Mouse (Mus musculus): ENCODE data around the gene Serpina3b.

DNA sequence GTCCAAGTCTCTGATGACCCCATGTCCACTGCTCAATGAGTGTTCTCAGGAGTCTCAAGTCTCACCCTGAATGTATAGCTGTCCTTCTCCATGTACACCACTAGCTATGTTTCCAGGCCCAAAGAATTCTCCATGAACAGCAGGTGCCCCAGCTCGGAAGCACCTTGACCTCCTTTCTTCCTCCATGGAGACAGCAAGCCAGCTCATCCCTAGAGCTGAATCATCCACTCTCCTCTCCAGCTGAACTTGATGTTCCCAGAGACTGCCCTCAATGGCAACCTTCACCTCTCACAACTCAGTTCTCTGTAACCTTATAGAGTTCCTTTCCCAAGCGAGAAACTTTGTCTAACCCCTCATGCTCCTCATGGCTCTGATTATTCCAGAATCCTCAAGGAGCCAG is 17.8 kb downstream of the Serpina3b start:
- TF ChIP-seq POLR2A (IDR thresholded peaks at IDR 0.05; ENCODE audit: borderline replicate concordance, low read depth, low read length), result no peak
- no peak for TF ChIP-seq CTCF (IDR thresholded peaks at IDR 0.05; ENCODE audit: low read depth, low read length)

All from bone marrow macrophage, adult 2 months (primary cell).